Mouse (Mus musculus) hindbrain, embryonic 15.5 days (tissue): ENCODE data around the gene Kcnj5. TPM values are rescaled to one million over a fixed set of nuclear protein-coding genes. Genes with fewer than 3 reads are reported as not detected.
A peak's percentile ranks its signal among the peaks of the same experiment; 100 is the strongest.

Source experiments
- ATAC-seq: fragments of 200-750 bp; cut with Nextera tagmentation; 2 replicates; pipeline ENCODE4 v1.8.0; 2017; ENCODE audit warnings: low read depth, moderate number of reproducible peaks, moderate TSS enrichment; ENCODE audit not compliant: low FRiP score
- H3K27ac ChIP-seq: fragments of 300-500 bp; sonication (generic); replicated peaks from 2 replicates; pipeline ENCODE4 v1.5.1; 2015; ENCODE audit warnings: mild to moderate bottlenecking, inconsistent platforms
- H3K27me3 ChIP-seq: fragments of 300-500 bp; sonication (generic); 2 replicates; pipeline ENCODE4 v1.6.1; 2015; ENCODE audit warnings: control low read depth, inconsistent platforms
- H3K36me3 ChIP-seq: fragments of 300-500 bp; sonication (generic); 2 replicates; pipeline ENCODE4 v1.6.1; 2015; ENCODE audit warnings: control low read depth, inconsistent platforms
- H3K4me1 ChIP-seq: fragments of 300-500 bp; sonication (generic); replicated peaks from 2 replicates; pipeline ENCODE4 v1.6.1; 2015; ENCODE audit warnings: control low read depth, inconsistent platforms
- H3K4me2 ChIP-seq: fragments of 300-500 bp; sonication (generic); 2 replicates; pipeline ENCODE4 v1.6.1; 2015; ENCODE audit warnings: moderate library complexity, mild to moderate bottlenecking, inconsistent platforms
- H3K4me3 ChIP-seq: fragments of 300-500 bp; sonication (generic); 2 replicates; pipeline ENCODE4 v1.5.1; 2015; ENCODE audit warnings: mild to moderate bottlenecking, inconsistent platforms
- H3K9ac ChIP-seq: fragments of 300-500 bp; sonication (generic); 2 replicates; pipeline ENCODE4 v1.6.1; 2015; ENCODE audit warnings: inconsistent platforms
- H3K9me3 ChIP-seq: fragments of 300-500 bp; sonication (generic); 2 replicates; pipeline ENCODE4 v1.6.1; 2016; ENCODE audit warnings: control low read depth, inconsistent platforms
- WGBS: fragments of 180-500 bp; shearing (Covaris S2); methylation state at CpG from one replicate; pipeline ENCODE4 v1.1.7; 2015; 5-methylcytosine and 5-hydroxymethylcytosine counted together
- polyA plus RNA-seq: library from polyadenylated mRNA; unstranded; fragments of >200 nt; fragmentation: Nextera tagmentation; extraction: Ambion mirVana; gene quantifications from 2 replicates; pipeline ENCODE4 v1.2.1, GENCODE M21; 2015

The Kcnj5 gene
- polyA plus RNA-seq, 1 experiment from 2014 or later: 0.52 TPM

GRCm38 (mm10) chr9:32350332-32350731 is 6.2 kb upstream of the Kcnj5 start:
- no peak for ATAC-seq
- peaks cover 4% of the 10 kb centered on the region for H3K4me1 ChIP-seq
- WGBS: 4% methylated on average over 6 of the region's 6 CpGs

GRCm38 (mm10) chr9:32349344-32349743 is 5.2 kb upstream of the Kcnj5 start:
- no peaks in the 10 kb centered on the region for H3K9me3 ChIP-seq
- WGBS: 93% methylated on average over 10 of the region's 10 CpGs
- no peak overlapping the region for H3K9ac ChIP-seq
- peaks cover 9% of the 10 kb centered on the region for H3K4me1 ChIP-seq
- no peak overlapping the region for H3K4me3 ChIP-seq
- H3K27me3 ChIP-seq: peaks cover 25% of the 10 kb centered on the region
- no peak for ATAC-seq
- H3K4me2 ChIP-seq: no peak overlapping the region
- no peak overlapping the region for H3K27ac ChIP-seq
- H3K36me3 ChIP-seq: no peaks in the 10 kb centered on the region

More at GRCm38 (mm10) chr9:32350332-32350731, 6.2 kb upstream of the Kcnj5 start:
- no peak overlapping the region for H3K4me2 ChIP-seq
- peaks cover 15% of the 10 kb centered on the region for H3K27me3 ChIP-seq
- H3K4me3 ChIP-seq: no peak overlapping the region
- H3K9me3 ChIP-seq: no peaks in the 10 kb centered on the region
- no peaks in the 10 kb centered on the region for H3K36me3 ChIP-seq
- H3K27ac ChIP-seq: no peak overlapping the region
- no peak overlapping the region for H3K9ac ChIP-seq

GRCm38 (mm10) chr9:32348096-32348495 is 3.9 kb upstream of the Kcnj5 start:
- no peak overlapping the region for H3K27ac ChIP-seq
- no peak for ATAC-seq
- 68% methylated on average over 8 of the region's 8 CpGs for WGBS
- no peaks in the 10 kb centered on the region for H3K9me3 ChIP-seq
- peaks cover 35% of the 10 kb centered on the region for H3K27me3 ChIP-seq
- peaks cover 21% of the 10 kb centered on the region for H3K4me1 ChIP-seq
- H3K36me3 ChIP-seq: no peaks in the 10 kb centered on the region
- no peak overlapping the region for H3K4me2 ChIP-seq
- no peak overlapping the region for H3K9ac ChIP-seq
- H3K4me3 ChIP-seq: no peak overlapping the region

- WGBS: 3% methylated on average over 21 of the region's 21 CpGs
- H3K36me3 ChIP-seq: no peaks in the 10 kb centered on the region
- H3K9ac ChIP-seq: peak overlapping the region; percentile 30; the same call in 1 of the 2 replicates
- ATAC-seq: no peak
- peak overlapping the region; percentile 41 for H3K4me3 ChIP-seq
- H3K27ac ChIP-seq: no peak overlapping the region
- H3K4me1 ChIP-seq: peaks cover 19% of the 10 kb centered on the region
- H3K9me3 ChIP-seq: no peaks in the 10 kb centered on the region
- peak overlapping the region; percentile 95 for H3K4me2 ChIP-seq
- H3K27me3 ChIP-seq: peaks cover 45% of the 10 kb centered on the region
These were observed 339 bp upstream of the Kcnj5 start for GRCm38 (mm10) chr9:32344489-32344888.

- 14% methylated on average over 8 of the region's 8 CpGs for WGBS
- no peak overlapping the region for H3K27ac ChIP-seq
- peak overlapping the region; percentile 95 for H3K4me2 ChIP-seq
These were observed 1.2 kb downstream of the Kcnj5 start for GRCm38 (mm10) chr9:32342929-32343328.

GRCm38 (mm10) chr9:32340831-32341230 is 3.3 kb downstream of the Kcnj5 start:
- WGBS: 73% methylated on average over 5 of the region's 5 CpGs
- Histone ChIP-seq H3K9me3 (no peaks in the 10 kb centered on the region), H3K4me1 (peaks cover 19% of the 10 kb centered on the region), H3K4me3 (no peak overlapping the region), H3K4me2 (no peak overlapping the region), H3K27ac (no peak overlapping the region), H3K9ac (no peak overlapping the region), H3K36me3 (no peaks in the 10 kb centered on the region), H3K27me3 (peaks cover 35% of the 10 kb centered on the region)
- ATAC-seq: no peak

More at GRCm38 (mm10) chr9:32342929-32343328, 1.2 kb downstream of the Kcnj5 start:
- H3K27me3 ChIP-seq: peaks cover 41% of the 10 kb centered on the region
- H3K4me1 ChIP-seq: peaks cover 19% of the 10 kb centered on the region
- ATAC-seq: no peak
- H3K36me3 ChIP-seq: no peaks in the 10 kb centered on the region
- no peak overlapping the region for H3K9ac ChIP-seq
- H3K4me3 ChIP-seq: peak overlapping the region; percentile 41
- no peaks in the 10 kb centered on the region for H3K9me3 ChIP-seq

DNA sequence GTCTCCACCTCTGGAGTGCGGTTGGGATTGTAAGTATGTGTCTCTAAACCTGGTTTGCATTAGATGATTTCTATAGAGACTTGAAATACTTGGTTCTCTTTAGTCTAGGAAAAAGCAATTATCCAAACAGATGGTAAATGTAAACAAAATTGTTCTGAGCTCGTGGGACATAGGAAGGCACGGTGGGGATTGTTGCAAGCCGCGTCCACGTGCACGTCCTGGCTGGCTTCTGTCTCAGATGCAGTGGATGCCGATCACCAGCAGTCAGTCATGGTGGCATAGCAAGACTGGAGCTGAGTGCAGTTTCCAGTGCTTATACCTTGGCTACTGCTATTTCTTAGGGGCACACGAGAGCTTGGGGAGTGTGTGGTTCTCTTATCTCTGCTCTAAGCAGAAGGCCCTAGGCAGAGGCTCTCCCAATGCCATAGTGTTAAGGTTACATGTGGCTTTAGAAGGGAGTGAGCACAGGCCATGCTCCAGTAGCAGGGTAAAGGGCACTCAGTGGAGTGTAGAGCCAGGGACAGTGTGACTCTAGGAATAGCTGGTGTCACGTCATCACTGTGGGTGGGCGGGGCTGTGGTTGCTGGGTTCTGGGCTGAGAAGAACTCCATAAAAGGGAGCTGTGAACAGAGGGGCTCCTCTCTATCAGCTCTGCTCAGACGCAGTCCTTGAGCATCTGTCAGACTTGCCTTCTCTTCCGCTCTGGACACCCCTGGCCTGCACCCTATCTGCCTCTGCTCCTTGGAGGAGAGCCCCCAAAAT is 8.6 kb downstream of the Kcnj5 start:
- 79% methylated on average over 13 of the region's 13 CpGs for WGBS
- H3K36me3 ChIP-seq: no peaks in the 10 kb centered on the region
- H3K4me2 ChIP-seq: no peak overlapping the region
- no peaks in the 10 kb centered on the region for H3K4me1 ChIP-seq
- no peak overlapping the region for H3K9ac ChIP-seq
- no peaks in the 10 kb centered on the region for H3K27me3 ChIP-seq
- H3K9me3 ChIP-seq: 0 out of 2 replicates have a peak, but pooled peaks cover 3% of the 10 kb centered on the region
- H3K4me3 ChIP-seq: no peak overlapping the region
- no peak for ATAC-seq
- no peak overlapping the region for H3K27ac ChIP-seq

GRCm38 (mm10) chr9:32331162-32331561 is 13.0 kb downstream of the Kcnj5 start:
- Histone ChIP-seq H3K36me3 (no peaks in the 10 kb centered on the region), H3K4me1 (no peaks in the 10 kb centered on the region), H3K9ac (no peak overlapping the region), H3K27me3 (no peaks in the 10 kb centered on the region), H3K27ac (no peak overlapping the region), H3K4me2 (no peak overlapping the region), H3K9me3 (0 out of 2 replicates have a peak, but pooled peaks cover 3% of the 10 kb centered on the region), H3K4me3 (no peak overlapping the region)
- WGBS: 72% methylated on average over 5 of the region's 5 CpGs
- no peak for ATAC-seq

DNA sequence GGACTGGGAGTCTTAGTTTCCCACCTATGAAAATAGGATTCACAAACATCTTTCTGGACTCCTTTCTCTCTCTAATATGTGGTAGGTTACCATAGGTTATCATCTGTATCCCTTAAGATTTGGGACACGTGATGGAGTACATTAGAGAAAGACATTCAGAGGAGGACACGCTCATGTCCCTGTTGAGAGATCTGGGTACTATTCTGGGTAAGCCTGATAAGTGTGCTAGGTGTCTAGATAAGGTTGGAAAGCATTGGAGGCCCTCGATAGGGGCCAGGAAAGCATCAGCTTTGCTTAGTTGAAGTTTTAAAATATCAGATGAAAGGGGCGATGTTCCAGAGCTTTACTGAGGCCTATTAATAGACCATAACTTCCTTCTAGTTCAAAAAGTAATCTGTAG is 15.4 kb downstream of the Kcnj5 start:
- Histone ChIP-seq H3K36me3 (no peaks in the 10 kb centered on the region), H3K9me3 (no peaks in the 10 kb centered on the region), H3K4me2 (no peak overlapping the region), H3K27me3 (no peaks in the 10 kb centered on the region), H3K27ac (no peak overlapping the region), H3K9ac (no peak overlapping the region), H3K4me1 (no peaks in the 10 kb centered on the region), H3K4me3 (no peak overlapping the region)
- no peak for ATAC-seq
- 99% methylated on average over 4 of the region's 4 CpGs for WGBS

DNA sequence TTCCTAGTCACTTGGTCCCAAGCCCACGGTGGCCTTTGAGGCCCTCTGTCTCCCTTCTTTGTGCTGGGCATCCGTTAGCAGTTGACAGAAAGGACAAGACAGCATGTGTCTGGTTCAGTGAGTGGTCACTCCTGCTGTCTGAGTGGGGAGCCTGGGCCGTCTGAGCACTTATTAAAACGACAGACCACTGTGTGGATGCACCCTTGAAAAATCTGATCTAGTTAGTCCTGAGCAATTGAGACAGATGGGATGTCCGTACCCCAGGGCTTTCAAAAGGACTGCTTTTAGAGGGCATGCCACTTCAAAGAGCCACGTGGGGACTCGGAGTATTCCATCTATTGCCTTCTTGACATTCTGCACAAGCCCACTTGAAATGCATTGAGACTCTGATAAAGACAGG is 20.5 kb downstream of the Kcnj5 start:
- no peak overlapping the region for H3K9ac ChIP-seq
- H3K9me3 ChIP-seq: no peaks in the 10 kb centered on the region
- WGBS: 43% methylated on average over 7 of the region's 7 CpGs
- no peak overlapping the region for H3K4me2 ChIP-seq
- H3K4me3 ChIP-seq: no peak overlapping the region
- no peak for ATAC-seq
- H3K27ac ChIP-seq: no peak overlapping the region
- no peaks in the 10 kb centered on the region for H3K4me1 ChIP-seq
- H3K36me3 ChIP-seq: no peaks in the 10 kb centered on the region
- no peaks in the 10 kb centered on the region for H3K27me3 ChIP-seq

DNA sequence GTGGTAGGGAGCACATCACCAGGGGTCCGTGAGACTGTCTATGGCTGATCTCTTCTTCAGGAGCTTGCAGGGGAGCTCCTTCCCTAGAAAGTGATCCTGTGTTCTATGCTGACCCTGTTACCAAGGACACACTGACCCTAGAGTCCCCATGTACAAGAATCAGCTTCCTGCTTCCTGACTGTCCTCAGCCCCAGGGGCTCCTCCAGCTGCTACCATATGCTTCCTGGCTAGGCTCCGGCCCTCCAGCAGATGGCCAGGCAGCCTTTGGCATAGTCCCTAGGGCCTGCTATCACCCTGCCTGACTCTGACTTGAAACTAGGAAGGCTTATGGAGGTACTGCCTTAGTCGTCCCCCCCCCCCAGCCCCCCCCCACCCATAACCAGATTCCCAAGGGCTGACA is 24.0 kb downstream of the Kcnj5 start:
- Histone ChIP-seq H3K27me3 (no peaks in the 10 kb centered on the region), H3K9me3 (no peaks in the 10 kb centered on the region), H3K36me3 (no peaks in the 10 kb centered on the region), H3K4me1 (no peaks in the 10 kb centered on the region), H3K27ac (no peak overlapping the region), H3K4me2 (no peak overlapping the region), H3K9ac (no peak overlapping the region), H3K4me3 (no peak overlapping the region)
- ATAC-seq: peak; percentile 48; the same call in 1 of the 2 replicates
- WGBS: 43% methylated on average over 3 of the region's 3 CpGs

DNA sequence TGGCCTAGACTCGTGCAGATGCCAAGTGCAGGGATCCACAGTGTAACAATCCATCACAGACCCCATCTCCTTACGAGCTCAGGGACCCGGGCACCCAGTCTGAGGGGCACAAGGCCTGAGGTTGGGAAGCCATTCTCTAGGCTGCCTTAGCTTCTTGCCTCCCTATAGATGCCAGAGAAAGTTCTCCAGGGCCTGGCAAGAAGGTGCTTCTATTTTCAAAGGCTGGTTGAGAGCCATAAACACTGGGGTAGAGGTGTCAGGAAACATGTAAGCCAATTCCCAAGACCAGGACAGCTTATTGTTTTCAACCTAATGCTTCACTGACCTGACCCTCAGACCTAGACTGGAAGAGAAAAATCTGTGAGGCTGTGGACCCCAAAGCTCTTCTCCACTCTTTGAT is 28.2 kb downstream of the Kcnj5 start:
- 94% methylated on average over 3 of the region's 3 CpGs for WGBS
- Histone ChIP-seq H3K4me3 (no peak overlapping the region), H3K4me2 (no peak overlapping the region), H3K4me1 (peaks cover 14% of the 10 kb centered on the region), H3K9me3 (no peaks in the 10 kb centered on the region), H3K27me3 (no peaks in the 10 kb centered on the region), H3K27ac (no peak overlapping the region), H3K9ac (no peak overlapping the region), H3K36me3 (no peaks in the 10 kb centered on the region)
- ATAC-seq: no peak

- Histone ChIP-seq H3K9ac (no peak overlapping the region), H3K36me3 (no peaks in the 10 kb centered on the region), H3K4me2 (no peak overlapping the region), H3K27me3 (no peaks in the 10 kb centered on the region), H3K4me3 (no peak overlapping the region), H3K4me1 (peaks cover 14% of the 10 kb centered on the region), H3K27ac (no peak overlapping the region), H3K9me3 (no peaks in the 10 kb centered on the region)
- ATAC-seq: no peak
- WGBS: 64% methylated on average over 3 of the region's 3 CpGs
These were observed 30.1 kb downstream of the Kcnj5 start for GRCm38 (mm10) chr9:32314071-32314470.
